Mouse (Mus musculus) layer of hippocampus, adult 8-10 months (tissue): ENCODE measurements around the gene Vmn1r27. TPM values are rescaled to one million over a fixed set of nuclear protein-coding genes. Genes with fewer than 3 reads are reported as not detected.

Source experiments
- DNase-seq, 2 experiments: peaks; one replicate each; pipeline ENCODE4 v3.0.0; 2022; ENCODE audit warnings: low spot score in 2 of 2
- total RNA-seq, 4 experiments: library from RNA; stranded (reverse); gene quantifications; 2 replicates each; pipeline ENCODE4 v1.2.4; 2022

Vmn1r27 gene
- not detected for total RNA-seq

DNA sequence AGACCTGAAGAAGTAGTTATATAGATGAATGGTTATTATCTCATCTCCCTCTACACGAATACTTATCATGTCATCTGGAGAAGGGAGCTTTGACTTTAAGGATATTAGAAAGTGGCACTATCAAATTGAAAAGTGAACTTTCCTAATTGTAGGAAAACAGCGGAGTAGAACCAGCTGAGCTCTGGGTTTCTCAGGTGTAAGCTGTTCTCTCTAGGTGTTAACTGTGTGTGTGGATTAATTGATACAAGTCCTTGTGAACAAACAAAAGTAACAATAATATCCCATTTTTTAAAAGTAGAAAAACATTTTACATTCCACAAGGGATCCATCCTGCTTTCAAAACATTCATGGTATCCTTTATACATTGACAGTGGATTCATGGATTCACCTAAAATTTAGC is at the start of gene Vmn1r27:
Gene Vmn1r27, minus strand, starts transcription at position 101 of the 400 bp plus-strand sequence.
- no peak for DNase-seq

DNA sequence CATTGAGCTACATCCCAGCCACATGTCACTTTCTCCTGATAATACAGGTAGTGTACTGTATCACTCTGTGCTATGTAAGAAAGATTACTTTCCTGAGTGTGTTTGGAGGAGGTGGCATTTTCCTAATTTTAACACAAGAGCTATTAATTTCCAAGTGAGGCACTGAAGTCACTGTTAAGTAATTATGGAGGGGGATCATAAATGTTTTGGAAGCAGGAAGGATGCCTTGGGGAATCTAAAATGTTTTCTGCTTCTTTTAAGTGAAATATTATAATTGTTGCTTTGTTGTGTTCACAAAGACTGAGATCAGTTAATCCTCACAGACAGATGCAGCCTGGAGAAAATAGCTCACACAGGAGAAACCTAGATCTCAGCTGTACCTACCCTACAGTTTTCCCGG is 43.1 kb upstream of the Vmn1r27 start, which contains the start of gene Vmn1r28:
Gene Vmn1r28, plus strand, starts transcription at position 301 of the 400 bp plus-strand sequence.
- no peak for DNase-seq

DNA sequence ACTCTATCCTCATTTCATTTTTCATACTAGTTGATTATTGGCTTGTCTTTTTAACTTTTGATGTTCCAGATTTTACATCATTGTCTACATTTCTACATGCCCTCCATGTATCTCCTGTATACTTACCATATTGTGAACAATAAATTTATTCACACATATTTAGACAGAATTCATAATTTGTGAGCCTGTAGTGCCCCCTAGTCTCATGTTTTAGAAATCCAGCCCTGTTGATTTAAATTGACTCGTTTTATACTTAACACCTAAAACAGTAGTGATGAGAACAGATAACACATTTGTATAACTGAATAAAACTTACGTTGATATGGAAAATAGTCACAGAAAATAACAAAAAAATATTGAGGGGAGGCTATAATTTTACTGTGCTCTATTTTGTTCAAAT is 2.5 kb downstream of the Vmn1r27 start:
- no peak for DNase-seq

Other genes starting within 250 kb of the Vmn1r27 start
- gene Vmn1r25, start 238.0 kb downstream of the Vmn1r27 start, total RNA-seq = not detected
- not detected for gene Vmn1r26, start 203.7 kb downstream of the Vmn1r27 start, total RNA-seq
- not detected for gene Vmn1r28, start 43.2 kb upstream of the Vmn1r27 start, total RNA-seq
- not detected for gene Vmn1r29, start 82.7 kb upstream of the Vmn1r27 start, total RNA-seq
- gene Vmn1r30, start 224.6 kb upstream of the Vmn1r27 start, total RNA-seq = not detected